Mouse (Mus musculus) kidney, adult 2 months (tissue): ENCODE measurements around the gene Lrsam1. TPM values are rescaled to one million over a fixed set of nuclear protein-coding genes. Genes with fewer than 3 reads are reported as not detected.
"Not testable (repeated sequence)": the region's sequence is repeated elsewhere in the genome, so short reads cannot be mapped to it uniquely, and the experiment has no call there.

Source experiments
- DNase-seq: peaks from one replicate; pipeline ENCODE4 v3.0.0; 2021
- H3K27ac ChIP-seq: fragments of 200-500 bp; 2 replicates; pipeline ENCODE4 v1.5.1; 2012; ENCODE audit warnings: low read depth, low read length, control low read depth, inconsistent platforms; ENCODE audit not compliant: insufficient read depth
- H3K27me3 ChIP-seq: fragments of 200-500 bp; replicated peaks from 2 replicates; pipeline ENCODE4 v1.6.1; 2012; ENCODE audit warnings: mild to moderate bottlenecking, moderate library complexity, low read length, inconsistent platforms; ENCODE audit not compliant: control insufficient read depth, insufficient read depth
- H3K36me3 ChIP-seq: fragments of 200-500 bp; 2 replicates; pipeline ENCODE4 v1.6.1; 2012; ENCODE audit warnings: mild to moderate bottlenecking, moderate library complexity, low read length, inconsistent platforms; ENCODE audit not compliant: control insufficient read depth, insufficient read depth
- H3K4me1 ChIP-seq: fragments of 200-500 bp; 2 replicates; pipeline ENCODE4 v1.6.1; 2011; ENCODE audit warnings: low read length; ENCODE audit not compliant: control insufficient read depth, insufficient read depth
- H3K4me3 ChIP-seq: fragments of 200-500 bp; 2 replicates; pipeline ENCODE4 v1.5.1; 2011; ENCODE audit warnings: mild to moderate bottlenecking, low read depth, low read length, control low read depth; ENCODE audit not compliant: insufficient read depth
- CTCF ChIP-seq: fragments of 200-500 bp; conservative IDR thresholded peaks from 2 replicates; pipeline ENCODE4 v1.5.1; 2011; ENCODE audit warnings: low read depth, mild to moderate bottlenecking, control low read depth, low read length, moderate library complexity, mixed read lengths; ENCODE audit not compliant: insufficient read depth, insufficient read length
- POLR2A ChIP-seq: fragments of 200-500 bp; IDR thresholded peaks from one replicate; pipeline ENCODE4 v1.6.1; 2011; ENCODE audit warnings: low read depth, low read length, control low read depth
- WGBS: fragments of 180-500 bp; shearing (Covaris S2); methylation state at CpG from one replicate; pipeline ENCODE4 v1.1.7; 2018; 5-methylcytosine and 5-hydroxymethylcytosine counted together
- polyA plus RNA-seq: library from polyadenylated mRNA; depleted of rRNA; stranded (reverse); fragments of >200 nt; gene quantifications from 2 replicates; pipeline ENCODE4 v1.2.3, GENCODE M21; 2012; rRNA removed

The Lrsam1 gene
- polyA plus RNA-seq, result 12.0 and 15.5 TPM in 2 replicates

DNA sequence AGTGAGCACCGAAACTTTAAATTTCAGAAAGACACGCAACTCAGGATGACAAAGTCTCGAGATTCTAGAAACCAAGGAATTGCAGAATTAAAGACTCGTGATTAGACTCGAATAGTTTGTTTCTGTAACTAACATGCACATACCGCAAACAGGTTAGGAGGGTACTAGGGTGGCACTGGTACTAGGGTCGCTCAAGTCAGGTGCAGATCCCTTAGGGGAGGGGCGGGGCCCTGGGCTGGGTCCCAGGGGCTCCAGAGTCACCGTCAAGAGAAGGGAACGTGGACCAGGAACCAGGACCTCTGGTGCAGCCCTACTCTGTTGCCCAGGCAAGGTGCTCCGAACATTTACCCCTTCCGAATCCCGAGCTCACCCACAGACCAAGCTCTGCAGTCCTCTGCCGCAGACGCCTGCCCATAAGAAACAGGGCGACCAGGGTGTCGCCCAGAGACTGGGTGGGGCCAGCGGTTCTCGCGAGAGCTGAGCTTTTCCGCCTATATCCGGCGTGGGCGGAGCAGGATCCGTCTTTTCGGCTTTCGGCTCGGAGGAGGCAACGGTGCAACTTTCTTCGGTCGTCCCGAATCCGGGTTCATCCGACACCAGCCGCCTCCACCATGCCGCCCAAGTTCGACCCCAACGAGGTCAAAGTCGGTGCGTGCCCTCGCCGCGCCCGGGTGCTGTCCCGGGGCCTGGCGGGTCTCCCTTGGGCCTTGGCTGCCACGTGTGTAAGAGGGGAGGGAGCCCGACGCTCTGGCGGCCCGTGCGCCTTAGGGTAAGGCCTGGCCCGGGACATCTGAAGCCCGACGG is at the start of gene Lrsam1, which contains the start of gene Rpl12:
Gene Lrsam1 (minus strand): TSS at position 423 of the 804 bp plus-strand sequence.
Gene Rpl12 (plus strand): TSS at position 368 of the 804 bp plus-strand sequence.
- Histone ChIP-seq H3K27ac (peak within 1 kb of the TSS; percentile 27; the same call in 1 of the 2 replicates), H3K27me3 (no peaks in the 10 kb centered on the region), H3K36me3 (no peaks in the 10 kb centered on the region), H3K4me3 (peak within 1 kb of the TSS; percentile 74), H3K4me1 (peaks cover 13% of the 10 kb centered on the region; the same call in 1 of the 2 replicates)
- WGBS, result 2% methylated on average over 55 of the region's 55 CpGs
- peak; percentile 74 for TF ChIP-seq POLR2A
- TF ChIP-seq CTCF, result no peak
- DNase-seq, result peak; percentile 96

DNA sequence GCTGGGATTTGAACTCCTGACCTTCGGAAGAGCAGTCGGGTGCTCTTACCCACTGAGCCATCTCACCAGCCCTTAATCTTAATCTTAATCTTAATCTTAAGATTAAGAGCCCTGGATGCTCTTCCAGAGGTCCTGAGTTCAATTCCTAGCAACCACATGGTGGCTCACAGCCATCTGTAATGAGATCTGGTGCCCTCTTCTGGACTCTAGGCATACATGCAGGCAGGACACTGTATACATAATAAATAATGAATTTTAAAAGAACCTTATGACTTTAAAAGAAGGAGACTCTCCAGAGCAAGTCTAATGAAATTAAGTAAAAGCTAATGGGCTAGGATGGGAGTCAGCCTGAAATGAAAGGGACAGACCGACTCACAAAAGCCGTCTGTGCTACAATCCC is 47.6 kb upstream of the Lrsam1 start:
- not testable (repeated sequence) for DNase-seq, H3K27me3 ChIP-seq, H3K36me3 ChIP-seq, H3K4me1 ChIP-seq, H3K27ac ChIP-seq, H3K4me3 ChIP-seq
- TF ChIP-seq CTCF, result peak; percentile 19; the same call in 1 of the 2 replicates
- WGBS, result 89% methylated on average over 4 of the region's 4 CpGs

DNA sequence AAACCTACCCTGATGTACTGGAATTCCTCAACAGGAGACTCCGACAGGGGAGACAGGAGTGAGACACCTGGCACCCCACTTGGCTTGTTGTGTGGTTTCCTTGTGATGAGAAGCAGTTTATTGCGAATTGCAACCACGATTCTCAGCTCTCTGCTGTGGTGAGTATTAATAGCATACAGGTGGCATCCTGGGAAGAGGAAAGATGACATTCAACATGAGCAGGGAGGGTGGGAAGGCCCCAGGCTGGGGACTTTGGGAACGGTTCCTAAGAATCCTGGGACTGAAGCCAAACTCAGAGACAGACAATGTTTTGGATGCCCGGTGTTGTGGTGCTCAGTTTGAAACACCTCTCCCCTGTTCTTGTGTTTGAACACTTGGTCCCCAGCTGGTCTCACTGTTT is 43.6 kb upstream of the Lrsam1 start:
- 75% methylated on average over 5 of the region's 5 CpGs for WGBS
- no peak for DNase-seq
- H3K27ac ChIP-seq, result no peak overlapping the region

DNA sequence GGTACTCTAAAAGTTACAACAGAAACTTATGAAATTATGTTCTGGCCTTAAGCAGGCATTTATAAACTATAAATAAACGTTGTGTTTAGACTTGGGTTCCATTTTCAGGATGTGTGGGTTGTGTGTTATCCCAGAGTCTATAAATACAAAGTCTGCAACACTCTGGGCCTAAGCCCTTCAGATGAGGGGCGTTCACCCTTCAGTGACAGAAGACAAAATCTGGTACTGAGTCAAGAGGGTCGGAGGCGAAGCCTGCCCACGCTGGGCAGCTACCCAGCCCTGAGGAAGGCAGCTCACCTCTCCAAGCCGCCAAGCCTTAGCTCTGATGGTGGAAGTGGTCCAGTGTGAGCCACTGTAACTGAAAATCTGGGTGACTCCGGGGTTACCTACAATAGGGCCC is 40.7 kb upstream of the Lrsam1 start:
- no peaks in the 10 kb centered on the region for H3K27me3 ChIP-seq
- WGBS, result 89% methylated on average over 7 of the region's 7 CpGs
- no peak overlapping the region for H3K4me3 ChIP-seq
- no peak for TF ChIP-seq CTCF
- TF ChIP-seq POLR2A, result no peak
- H3K36me3 ChIP-seq, result no peaks in the 10 kb centered on the region
- H3K4me1 ChIP-seq, result no peaks in the 10 kb centered on the region
- no peak for DNase-seq
- H3K27ac ChIP-seq, result no peak overlapping the region

More for the DNA sequence above, 43.6 kb upstream of the Lrsam1 start:
- no peaks in the 10 kb centered on the region for H3K27me3 ChIP-seq
- TF ChIP-seq POLR2A, result no peak
- no peak for TF ChIP-seq CTCF
- no peaks in the 10 kb centered on the region for H3K36me3 ChIP-seq
- H3K4me3 ChIP-seq, result no peak overlapping the region
- H3K4me1 ChIP-seq, result no peaks in the 10 kb centered on the region

DNA sequence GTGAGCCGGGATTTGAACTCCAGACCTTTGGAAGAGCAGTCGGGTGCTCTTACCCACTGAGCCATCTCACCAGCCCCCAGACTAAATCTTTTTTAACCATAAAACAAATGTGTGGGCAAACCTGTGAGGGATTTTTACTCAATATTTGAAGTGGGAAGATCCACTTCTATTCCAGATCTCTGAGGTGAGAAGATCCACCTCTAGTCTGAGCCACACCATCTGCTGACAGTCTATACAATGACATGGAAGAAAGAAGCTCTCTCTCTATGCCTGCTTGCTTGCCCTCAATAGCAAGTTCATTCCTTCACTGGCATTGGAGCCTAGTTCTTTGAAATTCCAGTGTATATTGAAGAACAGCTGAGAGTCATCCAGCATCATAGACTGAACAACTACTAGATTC is 38.3 kb upstream of the Lrsam1 start:
- Histone ChIP-seq H3K27ac (no peak overlapping the region), H3K36me3 (no peaks in the 10 kb centered on the region), H3K27me3 (no peaks in the 10 kb centered on the region), H3K4me3 (no peak overlapping the region), H3K4me1 (no peaks in the 10 kb centered on the region)
- TF ChIP-seq CTCF (no peak), POLR2A (no peak)
- DNase-seq, result no peak
- WGBS, result 90% methylated on average over 2 of the region's 2 CpGs

DNA sequence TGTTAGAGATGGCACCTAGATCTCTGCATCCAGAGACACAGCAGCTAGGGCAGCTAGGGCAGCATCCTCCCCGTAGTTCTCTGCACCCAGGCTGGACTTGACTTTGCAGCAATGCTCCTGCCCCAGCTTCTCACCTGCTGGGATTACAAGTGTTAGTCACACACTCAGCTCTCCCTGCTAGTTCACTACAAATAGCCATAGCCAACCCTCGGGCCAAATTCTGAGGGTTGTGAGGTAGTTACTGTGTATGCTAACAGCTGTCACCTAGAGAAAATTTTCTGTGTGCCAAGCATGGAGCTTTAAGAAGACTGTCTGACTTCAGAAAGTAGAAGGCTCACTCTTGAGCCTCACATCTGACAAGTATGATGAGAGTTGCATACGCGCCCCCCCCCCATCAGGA is 36.4 kb upstream of the Lrsam1 start:
- no peaks in the 10 kb centered on the region for H3K4me1 ChIP-seq
- no peak overlapping the region for H3K4me3 ChIP-seq
- WGBS, result 91% methylated on average over 4 of the region's 4 CpGs
- TF ChIP-seq CTCF (no peak), POLR2A (no peak)
- DNase-seq, result no peak
- no peaks in the 10 kb centered on the region for H3K36me3 ChIP-seq
- H3K27me3 ChIP-seq, result no peaks in the 10 kb centered on the region
- no peak overlapping the region for H3K27ac ChIP-seq

DNA sequence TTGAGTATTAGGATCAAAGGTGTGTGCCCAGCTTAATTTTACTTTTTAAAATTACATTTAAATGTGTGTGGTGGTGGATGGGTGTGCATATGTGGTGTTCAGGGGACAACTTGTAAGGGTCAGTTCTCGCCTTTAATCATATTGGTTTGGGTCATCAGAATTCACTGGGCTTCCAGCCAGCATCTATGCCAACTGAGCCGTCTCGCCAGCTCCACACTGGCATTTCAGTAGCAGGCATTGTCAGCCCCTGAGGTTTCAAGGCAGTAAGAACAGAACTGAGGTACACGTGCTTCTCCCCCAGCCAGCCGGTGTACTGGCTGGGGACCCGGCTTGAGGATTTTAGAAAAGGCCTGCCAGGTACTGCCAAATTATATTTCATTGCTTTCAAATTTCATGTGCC is 35.7 kb upstream of the Lrsam1 start:
- Histone ChIP-seq H3K36me3 (no peaks in the 10 kb centered on the region), H3K27me3 (no peaks in the 10 kb centered on the region), H3K4me3 (no peak overlapping the region), H3K27ac (no peak overlapping the region), H3K4me1 (no peaks in the 10 kb centered on the region)
- 80% methylated on average over 6 of the region's 6 CpGs for WGBS
- DNase-seq, result no peak
- TF ChIP-seq CTCF (no peak), POLR2A (no peak)

DNA sequence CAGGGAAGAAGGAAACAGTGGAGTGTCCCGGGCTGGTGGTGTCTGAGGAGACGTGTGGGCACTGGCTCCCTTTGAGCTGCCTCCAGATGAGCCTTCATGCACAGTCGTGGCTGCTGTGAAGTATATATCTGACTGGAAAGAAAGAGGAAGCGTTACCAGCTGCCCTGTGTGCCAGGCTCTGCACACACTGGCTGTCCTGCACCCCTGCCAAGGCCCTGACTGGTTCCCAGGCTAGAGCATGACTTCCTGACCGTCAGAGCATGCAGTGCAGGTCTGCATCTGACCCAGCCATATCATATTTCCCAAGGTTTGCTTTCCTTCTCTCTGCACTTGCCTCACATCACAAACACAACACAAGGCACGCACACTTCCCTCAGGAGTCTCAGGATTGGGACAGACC is 30.7 kb upstream of the Lrsam1 start:
- DNase-seq, result no peak
- 42% methylated on average over 6 of the region's 6 CpGs for WGBS
- TF ChIP-seq POLR2A (no peak), CTCF (no peak)

More for the DNA sequence above, 30.7 kb upstream of the Lrsam1 start:
- H3K4me1 ChIP-seq, result no peaks in the 10 kb centered on the region
- H3K4me3 ChIP-seq, result no peak overlapping the region
- no peaks in the 10 kb centered on the region for H3K36me3 ChIP-seq
- H3K27ac ChIP-seq, result no peak overlapping the region
- H3K27me3 ChIP-seq, result no peaks in the 10 kb centered on the region
